20 mouse cellular contexts compared by ENCODE assay signal in genomic region chr15:3640091-3640490, GRCm38 (mm10). TPM values are rescaled to one million over a fixed set of nuclear protein-coding genes. Genes with fewer than 3 reads are reported as not detected.
DNase-seq lines count a peak whose midpoint lies in the region; ATAC-seq and TF ChIP-seq lines count a peak whose summit lies in the region.
"Had no signal": no experiment of that assay in that cellular context is flagged by ENCODE, and none has a peak within 500 bp of the region (broad histone marks: within the 10 kb centered on the region; RNA-seq: fewer than 3 reads in every experiment).

No protein-coding gene starts in this region.

- 18% methylated on average over 5 of the region's 5 CpGs for WGBS in liver, adult 2 months
- WGBS in liver, embryonic 11.5 days: 64% methylated on average over 5 of the region's 5 CpGs
- WGBS in lung, postnatal 0 days: 52% methylated on average over 5 of the region's 5 CpGs

- TF ChIP-seq EP300 in lung, postnatal 0 days (IDR thresholded peaks at IDR 0.05): no peak

- no peak overlapping the region for H3K9ac ChIP-seq in liver, adult 2 months (ENCODE audit: low read depth, low read length)
- no peak overlapping the region for H3K9ac ChIP-seq in liver, embryonic 11.5 days (ENCODE audit: low read depth, low read length)
- no peak overlapping the region for H3K9ac ChIP-seq in lung, postnatal 0 days (replicated peaks; ENCODE audit: low read depth)
- H3K9ac ChIP-seq: embryonic facial prominence, embryonic 12.5 days; forebrain, embryonic 13.5 days; forebrain, embryonic 15.5 days; forebrain, postnatal 0 days had no signal

- TF ChIP-seq CTCF in liver, adult 2 months (IDR thresholded peaks at IDR 0.05; ENCODE audit: low read depth, low read length): no peak
- TF ChIP-seq CTCF in lung, postnatal 0 days (IDR thresholded peaks at IDR 0.05): no peak
- TF ChIP-seq CTCF in brain, embryonic 14.5 days (IDR thresholded peaks at IDR 0.05; ENCODE audit: borderline replicate concordance, extremely low read depth, insufficient read depth, insufficient read length): no peak

- no peaks in the 10 kb centered on the region for H3K79me2 ChIP-seq in liver, adult 2 months (ENCODE audit: control insufficient read depth, insufficient read depth, low read length)

- H3K27me3 ChIP-seq in liver, adult 2 months (ENCODE audit: control insufficient read depth, insufficient read depth, low read length): no peaks in the 10 kb centered on the region
- no peaks in the 10 kb centered on the region for H3K27me3 ChIP-seq in liver, embryonic 11.5 days (replicated peaks; ENCODE audit: control insufficient read depth, insufficient read depth, low read length)
- H3K27me3 ChIP-seq in lung, postnatal 0 days (replicated peaks; ENCODE audit: insufficient read depth, low read length): no peaks in the 10 kb centered on the region
- H3K27me3 ChIP-seq: embryonic facial prominence, embryonic 12.5 days; forebrain, embryonic 13.5 days; forebrain, embryonic 15.5 days had no signal

- no peaks in the 10 kb centered on the region for H3K36me3 ChIP-seq in liver, adult 2 months (ENCODE audit: control insufficient read depth, insufficient read depth, low read length)
- H3K36me3 ChIP-seq in liver, embryonic 11.5 days (ENCODE audit: control insufficient read depth, insufficient read depth, low read length): no peaks in the 10 kb centered on the region
- no peaks in the 10 kb centered on the region for H3K36me3 ChIP-seq in lung, postnatal 0 days (ENCODE audit: insufficient read depth, low read length)
- H3K36me3 ChIP-seq: embryonic facial prominence, embryonic 10.5 days; embryonic facial prominence, embryonic 12.5 days; forebrain, embryonic 15.5 days had no signal

- H3K4me1 ChIP-seq in liver, adult 2 months (ENCODE audit: control insufficient read depth, insufficient read depth, low read length): peaks cover 11% of the 10 kb centered on the region; the same call in 1 of the 2 replicates
- no peaks in the 10 kb centered on the region for H3K4me1 ChIP-seq in liver, embryonic 11.5 days (replicated peaks; ENCODE audit: control insufficient read depth, insufficient read depth, low read length)
- no peaks in the 10 kb centered on the region for H3K4me1 ChIP-seq in lung, postnatal 0 days (ENCODE audit: insufficient read depth, low read depth, low read length)
- H3K4me1 ChIP-seq: embryonic facial prominence, embryonic 10.5 days; embryonic facial prominence, embryonic 12.5 days; forebrain, embryonic 13.5 days; forebrain, embryonic 15.5 days had no signal

- H3K9me3 ChIP-seq in liver, embryonic 11.5 days (ENCODE audit: control insufficient read depth, low read length): no peaks in the 10 kb centered on the region
- no peaks in the 10 kb centered on the region for H3K9me3 ChIP-seq in lung, postnatal 0 days (ENCODE audit: low read length)
- H3K9me3 ChIP-seq: embryonic facial prominence, embryonic 10.5 days; embryonic facial prominence, embryonic 12.5 days; forebrain, embryonic 13.5 days; forebrain, embryonic 15.5 days had no signal

- H3K4me2 ChIP-seq in liver, embryonic 11.5 days: no peak overlapping the region
- no peak overlapping the region for H3K4me2 ChIP-seq in lung, postnatal 0 days (replicated peaks; ENCODE audit: low read depth, low read length)
- H3K4me2 ChIP-seq: embryonic facial prominence, embryonic 12.5 days; forebrain, embryonic 13.5 days; forebrain, embryonic 15.5 days had no signal

- DNase-seq in liver, adult 2 months (ENCODE audit: extremely low read depth, low read depth, low spot score): peak; percentile 94
- DNase-seq in liver, embryonic 11.5 days (ENCODE audit: low spot score): no peak
- DNase-seq in lung, postnatal 14 days: peak; percentile 1
- DNase-seq in lung, postnatal 0 days (ENCODE audit: low spot score): no peak
- DNase-seq in brain, embryonic 14.5 days (ENCODE audit: low read depth): peak; percentile 3
- no peak for DNase-seq in right cerebral cortex, adult 18-20 months
- DNase-seq: adrenal gland, adult 2 months; adrenal gland, postnatal 10 days; adrenal gland, postnatal 25 days; cerebellum, adult 11-12 months; cerebellum, adult 2 months; cerebellum, adult 9-10 months; cerebellum, postnatal 10 days; cerebellum, postnatal 25 days; forebrain, postnatal 0 days had no signal

- H3K27ac ChIP-seq in liver, adult 2 months (replicated peaks; ENCODE audit: insufficient read depth, low read depth, low read length): peak overlapping the region; percentile 58
- H3K27ac ChIP-seq in liver, embryonic 11.5 days (ENCODE audit: low read depth, low read length): no peak overlapping the region
- H3K27ac ChIP-seq in lung, postnatal 0 days (ENCODE audit: low read length): no peak overlapping the region
- H3K27ac ChIP-seq: embryonic facial prominence, embryonic 10.5 days; embryonic facial prominence, embryonic 12.5 days; forebrain, embryonic 13.5 days; forebrain, embryonic 15.5 days had no signal

- no peak overlapping the region for H3K4me3 ChIP-seq in liver, adult 2 months (ENCODE audit: insufficient read depth, low read depth, low read length)
- no peak overlapping the region for H3K4me3 ChIP-seq in liver, embryonic 11.5 days (ENCODE audit: low read depth, low read length)
- no peak overlapping the region for H3K4me3 ChIP-seq in lung, postnatal 0 days (ENCODE audit: low read depth, low read length)
- H3K4me3 ChIP-seq: embryonic facial prominence, embryonic 10.5 days; embryonic facial prominence, embryonic 12.5 days; forebrain, embryonic 13.5 days; forebrain, embryonic 15.5 days had no signal

- no peak for TF ChIP-seq POLR2A in liver, adult 2 months (IDR thresholded peaks at IDR 0.05; ENCODE audit: extremely low read depth, insufficient read depth, low read length)
- TF ChIP-seq POLR2A in brain, embryonic 14.5 days (IDR thresholded peaks at IDR 0.05; ENCODE audit: borderline replicate concordance, extremely low read depth, insufficient read depth, insufficient read length, poor library complexity, severe bottlenecking): no peak

- ATAC-seq in liver, embryonic 11.5 days (replicated peaks; ENCODE audit: low FRiP score): no peak
- no peak for ATAC-seq in lung, postnatal 0 days
- ATAC-seq: forebrain, embryonic 13.5 days; forebrain, embryonic 15.5 days had no signal

RNA-seq across cellular contexts. Expression of gene Ghr, which starts 56.8 kb away (rescaled TPM):
- 406 and 423 TPM in 2 replicates for total RNA-seq in liver, adult 2 months (2014; rRNA removed)
- 141 and 142 TPM in 2 replicates for polyA plus RNA-seq in liver, adult 2 months (2012; rRNA removed)
- 38.2 and 41.4 TPM in 2 replicates for polyA plus RNA-seq in liver, embryonic 11.5 days (2014; fragmentation: Nextera tagmentation; extraction: Ambion mirVana)
- 96.4 and 104 TPM in 2 replicates for polyA plus RNA-seq in lung, postnatal 0 days (2015; fragmentation: Nextera tagmentation; extraction: Ambion mirVana)
- 4.8 and 7.6 TPM in 2 replicates for polyA plus RNA-seq in brain, embryonic 14.5 days (2012; rRNA removed)
- total RNA-seq: MEL had no signal

Comparison
In these comparisons a context has a peak if more than half of its experiments do, and no peak if none do; other contexts are left out.
1. DNase-seq: peak in liver, adult 2 months (single experiment), lung, postnatal 14 days (single experiment) and brain, embryonic 14.5 days (single experiment); none in liver, embryonic 11.5 days (single experiment), lung, postnatal 0 days (single experiment) and right cerebral cortex, adult 18-20 months (single experiment).